Mouse (Mus musculus): Measurements from ENCODE around the gene Ypel5. TPM values are rescaled to one million over a fixed set of nuclear protein-coding genes. Genes with fewer than 3 reads are reported as not detected.
A peak's percentile ranks its signal among the peaks of the same experiment; 100 is the strongest.

The Ypel5 gene
- polyA plus RNA-seq, 1 experiment from 2014 or later = 65.9 TPM

- Histone ChIP-seq H3K4me3 (ENCODE audit: low read depth, low read length) (no peak overlapping the region), H3K36me3 (ENCODE audit: control insufficient read depth, insufficient read depth, low read length) (no peaks in the 10 kb centered on the region), H3K4me2 (no peak overlapping the region), H3K27me3 (ENCODE audit: control insufficient read depth, insufficient read depth, low read length) (no peaks in the 10 kb centered on the region), H3K27ac (ENCODE audit: low read depth, low read length) (no peak overlapping the region), H3K4me1 (ENCODE audit: control insufficient read depth, insufficient read depth, low read length) (no peaks in the 10 kb centered on the region), H3K9me3 (replicated peaks; ENCODE audit: control insufficient read depth, low read length) (no peaks in the 10 kb centered on the region), H3K9ac (ENCODE audit: low read depth, low read length) (no peak overlapping the region)
- 68% methylated on average over 10 of the region's 10 CpGs for WGBS (ENCODE audit: insufficient replicate concordance)
- ATAC-seq (replicated peaks; ENCODE audit: insufficient number of reproducible peaks, low FRiP score, low TSS enrichment) = no peak
Measured at GRCm38 (mm10) chr17:72863226-72863625, 27.0 kb downstream of the Ypel5 start.

DNA sequence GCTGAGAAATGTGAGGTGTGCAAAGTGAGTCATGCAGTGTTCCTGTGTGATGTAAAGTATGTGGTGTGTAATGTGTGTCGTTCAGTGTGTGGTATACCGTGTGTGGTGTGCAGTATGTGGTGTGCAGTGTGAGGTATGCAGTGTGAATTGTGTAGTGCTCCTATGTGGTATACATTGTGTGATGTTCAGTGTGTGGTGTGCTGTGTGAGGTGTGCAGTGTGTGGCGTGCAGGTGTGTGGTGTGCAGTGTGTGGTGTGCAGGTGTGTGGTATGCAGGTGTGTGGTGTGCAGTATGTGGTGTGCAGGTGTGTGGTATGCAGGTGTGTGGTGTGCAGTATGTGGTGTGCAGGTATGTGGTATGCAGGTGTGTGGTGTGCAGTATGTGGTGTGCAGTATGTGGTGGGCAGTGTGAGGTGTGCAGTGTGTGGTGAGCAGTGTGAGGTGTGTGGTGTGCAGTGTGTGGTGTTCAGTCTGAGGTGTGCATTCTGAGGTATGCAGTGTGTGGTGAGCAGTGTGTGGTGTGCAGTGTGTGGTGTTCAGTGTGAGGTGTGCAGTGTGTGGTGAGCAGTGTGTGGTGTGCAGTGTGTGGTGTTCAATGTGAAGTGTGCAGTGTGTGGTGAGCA lies 30.5 kb downstream of the Ypel5 start:
- WGBS (ENCODE audit: insufficient replicate concordance) = 77% methylated on average over 3 of the region's 3 CpGs
- Histone ChIP-seq H3K36me3 (ENCODE audit: control insufficient read depth, insufficient read depth, low read length) (no peaks in the 10 kb centered on the region), H3K4me3 (ENCODE audit: low read depth, low read length) (no peak overlapping the region), H3K4me1 (ENCODE audit: control insufficient read depth, insufficient read depth, low read length) (no peaks in the 10 kb centered on the region), H3K27me3 (ENCODE audit: control insufficient read depth, insufficient read depth, low read length) (no peaks in the 10 kb centered on the region), H3K27ac (ENCODE audit: low read depth, low read length) (no peak overlapping the region), H3K4me2 (no peak overlapping the region), H3K9me3 (replicated peaks; ENCODE audit: control insufficient read depth, low read length) (no peaks in the 10 kb centered on the region), H3K9ac (ENCODE audit: low read depth, low read length) (no peak overlapping the region)
- ATAC-seq (replicated peaks; ENCODE audit: insufficient number of reproducible peaks, low FRiP score, low TSS enrichment) = no peak

- 91% methylated on average over 2 of the region's 2 CpGs for WGBS (ENCODE audit: insufficient replicate concordance)
- no peak for ATAC-seq (replicated peaks; ENCODE audit: insufficient number of reproducible peaks, low FRiP score, low TSS enrichment)
- Histone ChIP-seq H3K27ac (ENCODE audit: low read depth, low read length) (no peak overlapping the region), H3K9me3 (replicated peaks; ENCODE audit: control insufficient read depth, low read length) (no peaks in the 10 kb centered on the region), H3K27me3 (ENCODE audit: control insufficient read depth, insufficient read depth, low read length) (no peaks in the 10 kb centered on the region), H3K4me3 (ENCODE audit: low read depth, low read length) (no peak overlapping the region), H3K4me1 (ENCODE audit: control insufficient read depth, insufficient read depth, low read length) (no peaks in the 10 kb centered on the region), H3K4me2 (no peak overlapping the region), H3K9ac (ENCODE audit: low read depth, low read length) (no peak overlapping the region), H3K36me3 (ENCODE audit: control insufficient read depth, insufficient read depth, low read length) (no peaks in the 10 kb centered on the region)
Measured at GRCm38 (mm10) chr17:72868181-72868580, 31.9 kb downstream of the Ypel5 start.

DNA sequence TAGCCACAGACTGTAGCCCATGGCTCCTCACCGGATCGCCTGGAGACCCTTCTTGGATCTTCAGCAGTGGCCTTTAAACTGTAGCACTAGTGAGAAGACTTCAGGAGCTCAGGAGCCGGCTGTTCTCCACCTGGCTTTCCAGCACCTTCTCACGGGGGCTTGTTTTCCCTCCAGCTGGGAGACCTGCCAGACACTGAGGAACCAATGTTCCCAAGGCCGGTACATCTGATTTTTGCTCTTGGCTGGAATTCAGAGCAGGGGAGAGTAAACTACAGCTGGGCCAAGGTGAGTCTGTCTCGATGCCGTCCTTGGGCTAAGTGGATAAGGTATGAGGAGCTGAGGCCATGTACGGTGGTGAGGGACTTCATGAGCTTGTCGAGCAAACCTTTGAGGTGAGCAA lies 42.7 kb downstream of the Ypel5 start:
- Histone ChIP-seq H3K4me3 (ENCODE audit: low read depth, low read length) (no peak overlapping the region), H3K27me3 (ENCODE audit: control insufficient read depth, insufficient read depth, low read length) (no peaks in the 10 kb centered on the region), H3K9me3 (replicated peaks; ENCODE audit: control insufficient read depth, low read length) (no peaks in the 10 kb centered on the region), H3K36me3 (ENCODE audit: control insufficient read depth, insufficient read depth, low read length) (no peaks in the 10 kb centered on the region), H3K9ac (ENCODE audit: low read depth, low read length) (no peak overlapping the region), H3K4me2 (no peak overlapping the region), H3K4me1 (ENCODE audit: control insufficient read depth, insufficient read depth, low read length) (no peaks in the 10 kb centered on the region), H3K27ac (ENCODE audit: low read depth, low read length) (no peak overlapping the region)
- 83% methylated on average over 9 of the region's 9 CpGs for WGBS (ENCODE audit: insufficient replicate concordance)
- ATAC-seq (replicated peaks; ENCODE audit: insufficient number of reproducible peaks, low FRiP score, low TSS enrichment) = no peak

- H3K4me2 ChIP-seq = no peak overlapping the region
- no peak overlapping the region for H3K9ac ChIP-seq (ENCODE audit: low read depth, low read length)
- no peaks in the 10 kb centered on the region for H3K9me3 ChIP-seq (replicated peaks; ENCODE audit: control insufficient read depth, low read length)
- no peak for ATAC-seq (replicated peaks; ENCODE audit: insufficient number of reproducible peaks, low FRiP score, low TSS enrichment)
- H3K27me3 ChIP-seq (ENCODE audit: control insufficient read depth, insufficient read depth, low read length) = no peaks in the 10 kb centered on the region
- H3K4me3 ChIP-seq (ENCODE audit: low read depth, low read length) = no peak overlapping the region
- no peak overlapping the region for H3K27ac ChIP-seq (ENCODE audit: low read depth, low read length)
- no peaks in the 10 kb centered on the region for H3K4me1 ChIP-seq (ENCODE audit: control insufficient read depth, insufficient read depth, low read length)
- 71% methylated on average over 3 of the region's 3 CpGs for WGBS (ENCODE audit: insufficient replicate concordance)
- H3K36me3 ChIP-seq (ENCODE audit: control insufficient read depth, insufficient read depth, low read length) = no peaks in the 10 kb centered on the region
Measured at GRCm38 (mm10) chr17:72880156-72880555, 43.9 kb downstream of the Ypel5 start.

- Histone ChIP-seq H3K27ac (ENCODE audit: low read depth, low read length) (no peak overlapping the region), H3K9me3 (replicated peaks; ENCODE audit: control insufficient read depth, low read length) (no peaks in the 10 kb centered on the region), H3K4me1 (ENCODE audit: control insufficient read depth, insufficient read depth, low read length) (no peaks in the 10 kb centered on the region), H3K9ac (ENCODE audit: low read depth, low read length) (no peak overlapping the region), H3K4me3 (ENCODE audit: low read depth, low read length) (no peak overlapping the region), H3K27me3 (ENCODE audit: control insufficient read depth, insufficient read depth, low read length) (no peaks in the 10 kb centered on the region), H3K36me3 (ENCODE audit: control insufficient read depth, insufficient read depth, low read length) (no peaks in the 10 kb centered on the region), H3K4me2 (no peak overlapping the region)
- whole genome bisulfite sequencing (ENCODE audit: insufficient replicate concordance) = 28% methylated on average over 3 of the region's 3 CpGs
- ATAC-seq (replicated peaks; ENCODE audit: insufficient number of reproducible peaks, low FRiP score, low TSS enrichment) = no peak
Measured at GRCm38 (mm10) chr17:72881051-72881450, 44.8 kb downstream of the Ypel5 start.

DNA sequence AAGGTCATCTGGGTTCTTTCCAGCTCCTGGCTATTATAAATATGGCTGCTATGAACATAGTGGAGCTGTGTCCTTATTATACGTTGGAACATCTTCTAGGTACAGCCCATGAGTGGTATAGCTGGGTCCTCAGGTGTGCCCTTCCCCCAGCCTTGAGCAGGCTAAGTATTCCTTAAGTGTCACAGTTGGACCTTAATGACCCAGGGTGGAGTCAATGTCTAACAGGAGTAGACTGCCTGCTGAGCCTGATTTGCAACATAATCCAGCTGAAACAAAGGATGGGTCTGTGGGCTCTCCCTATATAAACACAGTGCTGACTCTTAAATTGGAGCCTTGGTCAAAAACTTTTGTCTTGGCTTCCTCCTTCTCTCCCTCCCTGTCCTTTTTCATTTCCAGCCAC lies 45.6 kb downstream of the Ypel5 start:
- WGBS (ENCODE audit: insufficient replicate concordance) = 55% methylated on average over 1 of the region's 1 CpGs
- no peak for ATAC-seq (replicated peaks; ENCODE audit: insufficient number of reproducible peaks, low FRiP score, low TSS enrichment)

GRCm38 (mm10) chr17:72889556-72890397 lies 53.5 kb downstream of the Ypel5 start:
- ATAC-seq (replicated peaks; ENCODE audit: insufficient number of reproducible peaks, low FRiP score, low TSS enrichment) = no peak
- H3K4me3 ChIP-seq (ENCODE audit: low read depth, low read length) = no peak overlapping the region
- H3K9ac ChIP-seq (ENCODE audit: low read depth, low read length) = no peak overlapping the region
- 0 out of 2 replicates have a peak, but pooled peaks cover 3% of the 10 kb centered on the region for H3K4me1 ChIP-seq (ENCODE audit: control insufficient read depth, insufficient read depth, low read length)
- WGBS (ENCODE audit: insufficient replicate concordance) = 19% methylated on average over 20 of the region's 20 CpGs
- no peaks in the 10 kb centered on the region for H3K27me3 ChIP-seq (ENCODE audit: control insufficient read depth, insufficient read depth, low read length)
- no peaks in the 10 kb centered on the region for H3K9me3 ChIP-seq (replicated peaks; ENCODE audit: control insufficient read depth, low read length)
- peak overlapping the region; percentile 14; the same call in 1 of the 2 replicates for H3K4me2 ChIP-seq
- no peaks in the 10 kb centered on the region for H3K36me3 ChIP-seq (ENCODE audit: control insufficient read depth, insufficient read depth, low read length)
- no peak overlapping the region for H3K27ac ChIP-seq (ENCODE audit: low read depth, low read length)

More for the DNA sequence above, 45.6 kb downstream of the Ypel5 start:
- H3K27me3 ChIP-seq (ENCODE audit: control insufficient read depth, insufficient read depth, low read length) = no peaks in the 10 kb centered on the region
- H3K4me3 ChIP-seq (ENCODE audit: low read depth, low read length) = no peak overlapping the region
- no peak overlapping the region for H3K4me2 ChIP-seq
- no peak overlapping the region for H3K9ac ChIP-seq (ENCODE audit: low read depth, low read length)
- H3K36me3 ChIP-seq (ENCODE audit: control insufficient read depth, insufficient read depth, low read length) = no peaks in the 10 kb centered on the region
- no peaks in the 10 kb centered on the region for H3K9me3 ChIP-seq (replicated peaks; ENCODE audit: control insufficient read depth, low read length)
- H3K4me1 ChIP-seq (ENCODE audit: control insufficient read depth, insufficient read depth, low read length) = no peaks in the 10 kb centered on the region
- no peak overlapping the region for H3K27ac ChIP-seq (ENCODE audit: low read depth, low read length)

Data from heart, embryonic 11.5 days (tissue).